Mouse (Mus musculus): ENCODE data around the gene Ebi3.

- TF ChIP-seq EP300 (optimal IDR thresholded peaks at IDR 0.05) (no peak), CTCF (IDR thresholded peaks at IDR 0.05; ENCODE audit: low read depth) (no peak)
Observed at GRCm38 (mm10) chr17:55953751-55954150, 1.3 kb downstream of the Ebi3 start.
